Mouse (Mus musculus) adrenal gland, adult 2 months (tissue): ENCODE data around the gene Pcsk7. TPM values are rescaled to one million over a fixed set of nuclear protein-coding genes. Genes with fewer than 3 reads are reported as not detected.
A peak's percentile ranks its signal among the peaks of the same experiment; 100 is the strongest.

ENCODE experiments used
- DNase-seq: peaks from one replicate; pipeline ENCODE4 v3.0.0; 2021
- polyA plus RNA-seq: library from polyadenylated mRNA; depleted of rRNA; stranded (reverse); fragments of >200 nt; gene quantifications from 2 replicates; pipeline ENCODE4 v1.2.3, GENCODE M21; 2012
- total RNA-seq, 2 experiments: library from RNA; stranded (reverse); gene quantifications; 2 replicates each; pipeline ENCODE4 v1.2.3; 2021

The Pcsk7 gene
- total and polyA plus RNA-seq, 3 experiments = 18.4 to 30.0 (median 20.8) TPM

GRCm38 (mm10) chr9:45938952-45939637 is 32.8 kb downstream of the Pcsk7 start:
- peak; percentile 44 for DNase-seq

DNA sequence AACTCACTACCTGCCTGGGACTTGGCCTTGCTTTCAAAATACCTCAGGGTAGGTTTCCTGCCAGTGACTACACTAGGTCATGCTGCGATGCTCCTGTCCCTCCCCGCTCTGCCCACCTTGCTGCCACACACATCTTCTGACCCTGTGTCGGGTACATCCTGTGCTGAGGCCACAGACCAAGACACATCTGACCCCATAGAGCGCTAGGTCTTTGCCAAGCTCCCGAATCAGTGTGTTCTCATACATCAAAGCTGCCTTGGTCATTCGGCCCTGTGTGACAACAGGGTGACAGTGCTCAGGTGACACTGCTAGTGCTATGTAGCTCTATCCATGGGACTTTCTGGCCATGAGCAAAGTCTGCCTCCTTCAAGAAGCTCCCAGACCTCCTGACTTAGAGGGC is 33.5 kb downstream of the Pcsk7 start:
- no peak for DNase-seq

- DNase-seq = no peak
These were observed 35.1 kb downstream of the Pcsk7 start for GRCm38 (mm10) chr9:45941329-45941888.

DNA sequence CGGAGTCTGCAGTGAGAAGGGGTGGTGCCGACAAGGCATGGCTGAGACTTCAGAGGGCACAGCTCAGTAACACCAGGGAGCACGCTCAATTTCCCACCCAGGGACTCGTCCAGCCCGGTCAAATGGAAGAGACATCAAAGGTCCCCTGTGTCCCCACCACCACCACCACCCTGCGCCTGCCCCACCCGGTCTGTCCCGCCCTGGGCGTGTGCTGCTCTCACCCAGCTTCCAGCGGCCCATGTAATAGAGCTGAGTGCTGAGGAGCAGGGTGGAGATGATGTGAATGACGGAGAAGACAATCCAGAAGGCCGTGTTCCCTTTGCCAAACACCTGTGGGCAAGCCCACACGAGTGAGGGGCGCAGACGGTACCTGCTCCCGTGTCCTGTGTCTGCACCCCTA is 36.2 kb downstream of the Pcsk7 start:
- no peak for DNase-seq

- no peak for DNase-seq
These were observed 36.6 kb downstream of the Pcsk7 start for GRCm38 (mm10) chr9:45942916-45943315.

DNA sequence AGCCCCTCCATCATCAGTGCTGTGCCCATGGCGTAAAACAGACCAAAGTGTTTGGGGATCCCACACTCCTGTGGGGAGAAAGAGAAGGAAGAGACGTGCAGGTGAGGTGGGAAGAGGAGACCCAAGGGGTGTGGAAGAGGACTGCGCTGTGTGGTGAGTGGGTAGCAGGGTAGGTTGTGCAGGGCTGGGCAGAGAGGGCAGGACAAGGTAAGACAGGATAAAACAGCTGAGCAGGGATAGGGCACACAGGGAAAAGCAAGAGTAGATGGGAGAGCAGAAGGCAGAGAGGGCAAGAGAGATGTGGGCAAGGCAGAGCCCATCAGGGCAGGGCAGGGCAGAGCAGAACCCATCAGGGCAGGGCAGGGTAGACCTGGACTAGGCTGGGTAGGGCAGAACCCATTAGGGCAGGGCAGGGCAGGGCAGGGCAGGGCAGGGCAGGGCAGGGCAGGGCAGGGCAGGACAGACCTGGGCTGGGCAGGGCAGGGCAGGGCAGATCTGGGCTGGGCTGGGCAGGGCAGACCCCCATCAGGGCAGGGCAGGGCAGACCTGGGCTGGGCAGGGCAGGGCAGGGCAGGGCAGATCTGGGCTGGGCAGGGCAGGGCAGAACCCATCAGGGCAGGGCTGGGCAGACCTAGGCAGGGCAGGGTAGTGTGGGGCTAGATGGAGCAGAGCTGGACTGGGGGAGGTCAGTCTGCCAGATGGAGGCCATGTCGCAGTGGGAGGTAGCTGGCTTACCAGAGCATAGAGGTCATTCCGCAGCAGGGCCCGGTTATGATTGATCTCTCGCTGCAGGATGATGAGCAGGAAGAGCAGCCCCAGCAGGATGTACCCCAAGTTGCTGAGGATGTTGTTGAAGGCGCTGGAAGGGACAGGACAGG is 37.6 kb downstream of the Pcsk7 start:
- no peak for DNase-seq

DNA sequence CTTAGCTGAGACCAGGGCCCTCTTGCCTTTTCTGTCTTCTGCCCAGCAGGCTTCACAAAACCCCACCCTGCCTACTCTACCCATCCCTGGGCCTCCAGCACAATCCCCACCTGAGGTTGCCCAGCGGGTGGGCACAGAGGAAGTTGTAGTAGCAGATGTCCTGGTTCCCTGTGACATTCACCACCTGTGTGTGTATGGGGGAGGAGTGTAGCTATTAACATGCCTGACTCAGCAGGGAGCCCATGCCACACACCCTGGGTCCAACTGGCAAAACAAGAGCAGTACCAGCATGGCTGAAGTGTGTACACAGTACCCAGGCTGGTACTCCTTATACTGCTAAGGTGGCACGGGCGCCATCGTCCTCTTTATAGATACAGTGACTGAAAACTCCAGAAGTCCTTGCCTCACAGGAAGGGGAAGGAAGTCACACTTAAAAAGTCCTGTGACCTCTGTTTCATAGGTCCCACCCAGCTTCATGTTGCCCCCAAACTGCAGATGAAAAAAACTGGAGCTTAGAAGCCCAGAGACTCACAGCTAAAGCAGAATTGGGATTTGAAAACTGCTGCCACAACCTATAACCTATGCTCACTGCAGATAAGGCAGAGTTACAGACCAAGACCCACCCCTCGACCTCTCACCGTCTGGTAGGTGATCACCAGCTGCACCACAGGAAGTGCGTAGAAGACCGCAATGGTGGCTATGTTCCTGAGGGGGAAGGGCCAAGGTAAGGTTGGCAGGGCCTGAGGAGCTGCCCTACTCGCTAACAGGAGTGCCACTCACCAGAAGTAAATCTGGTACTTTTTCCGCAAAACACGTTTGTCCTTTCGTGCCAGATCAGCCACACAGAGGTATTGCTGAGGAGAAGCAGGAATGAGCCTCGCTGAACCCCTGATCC is 38.5 kb downstream of the Pcsk7 start:
- no peak for DNase-seq

- DNase-seq = no peak
These were observed 39.4 kb downstream of the Pcsk7 start for GRCm38 (mm10) chr9:45945721-45946120.

DNA sequence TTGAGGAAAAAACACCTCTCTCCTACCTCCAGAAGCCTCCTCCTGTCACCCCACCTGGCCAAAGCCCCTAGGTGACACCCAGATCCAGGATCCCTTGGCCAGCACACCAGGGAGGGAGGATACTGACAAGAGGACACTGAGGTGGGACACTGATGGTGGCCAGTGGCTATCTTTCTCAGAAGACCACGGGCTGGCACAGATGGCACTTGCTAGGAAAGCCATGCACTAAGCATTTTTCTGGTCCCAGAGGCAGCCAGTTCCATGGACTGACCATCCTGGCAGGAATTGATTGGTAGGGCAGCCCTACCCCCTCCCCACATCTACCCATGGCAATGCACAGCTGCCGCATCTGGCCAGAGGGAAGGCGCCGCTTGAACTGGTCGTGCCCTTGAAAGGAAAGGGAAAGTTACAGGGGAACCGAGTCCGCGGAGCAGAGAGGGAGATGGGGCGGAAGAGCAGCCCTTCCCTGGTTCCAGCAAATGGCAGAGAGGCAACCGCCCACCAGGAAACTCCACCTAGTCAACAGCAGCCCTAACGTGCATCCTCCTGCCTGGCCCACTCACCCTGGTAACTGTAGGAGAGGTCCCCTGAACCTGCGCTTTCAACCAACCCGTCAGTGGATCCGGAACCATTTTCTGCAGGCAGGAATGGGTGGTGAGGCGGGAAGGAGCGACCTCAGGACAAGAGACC is 40.0 kb downstream of the Pcsk7 start:
- DNase-seq = no peak

DNA sequence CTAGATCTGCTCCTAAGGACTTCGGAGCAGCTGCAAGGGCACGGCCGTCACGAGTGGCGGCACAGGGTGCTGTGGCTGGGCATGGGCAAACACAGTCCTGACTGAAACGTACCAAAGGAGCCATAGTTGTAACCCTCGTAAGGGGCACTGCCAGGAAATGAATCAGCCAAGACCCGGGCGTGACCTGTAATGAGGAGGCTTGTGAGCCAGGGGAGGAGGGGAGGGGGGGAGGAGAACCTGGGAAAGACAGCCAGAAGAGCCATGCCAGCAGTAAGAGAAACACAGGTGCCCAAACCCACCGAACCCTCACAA is 40.5 kb downstream of the Pcsk7 start:
- DNase-seq = no peak

GRCm38 (mm10) chr9:45952057-45952456 is 45.8 kb downstream of the Pcsk7 start:
- no peak for DNase-seq

DNA sequence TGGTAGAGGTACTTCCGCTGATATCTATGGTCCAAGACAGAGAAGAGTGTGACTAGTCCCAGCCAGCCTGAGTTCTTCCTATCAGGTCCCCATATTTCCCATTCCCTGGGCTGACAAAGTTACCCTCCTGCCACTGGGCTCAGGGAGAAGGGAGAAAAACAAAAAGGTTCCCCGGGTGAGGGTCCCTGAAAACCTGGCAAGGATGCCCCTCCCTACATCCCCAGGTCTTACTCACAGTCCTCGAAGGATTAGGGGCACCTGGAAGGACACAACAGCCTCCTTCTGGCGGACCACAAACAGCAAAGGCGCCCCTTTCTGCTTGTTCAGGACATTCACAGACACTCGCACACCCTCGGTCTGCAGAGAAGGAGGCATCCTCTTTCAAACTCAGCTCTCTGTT is 46.6 kb downstream of the Pcsk7 start:
- no peak for DNase-seq

- peak; percentile 69 for DNase-seq
These were observed 47.4 kb downstream of the Pcsk7 start for GRCm38 (mm10) chr9:45953511-45954293.

GRCm38 (mm10) chr9:45954294-45955106 is 48.2 kb downstream of the Pcsk7 start:
- DNase-seq = peak; percentile 78

GRCm38 (mm10) chr9:45955107-45955963 is 49.0 kb downstream of the Pcsk7 start, which contains the start of gene Sidt2:
TSS of gene Sidt2 (minus strand) at chr9:45955258.
- peak; percentile 94 for DNase-seq

- DNase-seq = peak; percentile 71
These were observed 51.9 kb downstream of the Pcsk7 start for GRCm38 (mm10) chr9:45958023-45958670.

DNA sequence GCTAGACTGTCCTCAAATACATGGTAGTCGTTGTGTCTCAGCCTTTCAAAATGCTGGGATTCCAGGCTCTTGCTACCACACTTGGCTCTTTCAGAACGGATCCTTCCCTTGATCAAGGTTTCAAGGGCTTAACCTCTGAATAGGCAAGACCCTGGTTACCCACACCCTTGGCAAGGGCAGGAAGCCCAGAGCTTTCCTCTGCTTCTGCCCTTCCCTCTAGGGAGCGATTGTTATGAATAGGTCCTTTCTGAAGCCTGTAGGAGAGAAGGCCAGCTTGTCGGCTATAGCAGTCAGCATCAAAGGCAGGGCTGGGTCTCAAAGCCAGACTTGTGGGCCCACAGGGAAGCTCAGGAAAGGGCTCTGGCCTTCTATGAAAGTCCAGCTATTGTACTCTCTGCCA is 52.6 kb downstream of the Pcsk7 start:
- DNase-seq = peak; percentile 49

DNA sequence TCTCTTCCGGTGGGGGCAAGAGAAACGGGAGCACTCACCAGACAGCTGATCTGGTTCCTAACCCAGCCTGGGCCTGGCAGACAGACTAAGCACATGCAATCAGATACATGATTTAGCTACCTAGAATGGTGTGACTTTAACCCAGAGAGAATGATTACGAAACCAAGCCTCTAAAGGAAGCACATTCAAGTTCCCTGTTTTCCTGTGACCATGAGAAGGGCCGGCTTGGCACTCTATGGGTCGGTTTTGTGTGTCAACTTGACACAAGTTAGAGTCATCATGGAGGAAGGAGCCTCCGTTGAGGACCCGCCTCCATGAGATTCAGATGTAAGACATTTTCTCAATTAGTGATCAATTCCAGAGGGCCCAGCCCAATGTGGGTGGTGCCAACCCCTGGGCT is 53.4 kb downstream of the Pcsk7 start:
- DNase-seq = peak; percentile 53
